Mouse (Mus musculus): ENCODE results near the gene Fibcd1.

DNA sequence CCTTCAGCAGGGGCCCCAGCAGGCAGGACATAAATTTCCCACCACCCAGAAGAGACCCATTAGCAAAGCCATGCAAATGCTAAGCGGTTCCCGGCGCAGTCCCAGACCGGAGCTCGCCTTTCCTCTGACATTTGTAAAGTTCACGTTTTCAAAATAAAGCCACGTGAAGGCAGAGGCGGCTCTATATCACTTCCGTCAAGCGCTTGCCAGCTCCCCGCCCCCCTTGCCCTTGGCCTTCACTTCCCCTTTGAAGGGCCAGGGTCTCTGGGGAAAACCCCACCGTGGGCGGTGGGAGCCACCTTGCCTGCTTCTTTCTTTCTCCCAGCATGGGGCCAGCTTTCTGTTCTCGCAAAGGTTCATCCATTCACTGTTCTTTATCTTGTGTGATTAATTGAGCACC lies 35.1 kb upstream of the Fibcd1 start:
- TF ChIP-seq CTCF (IDR thresholded peaks at IDR 0.05; ENCODE audit: control insufficient read depth, insufficient read depth, low read length) (no peak), POLR2A (IDR thresholded peaks at IDR 0.05; ENCODE audit: borderline replicate concordance, control insufficient read depth, low read depth, low read length) (no peak)
